Mouse (Mus musculus): ENCODE data around the gene Parp16. TPM values are rescaled to one million over a fixed set of nuclear protein-coding genes. Genes with fewer than 3 reads are reported as not detected.
A peak's percentile ranks its signal among the peaks of the same experiment; 100 is the strongest.

Gene Parp16
- polyA plus RNA-seq, 1 experiment from 2014 or later, result 6.9 TPM

- Histone ChIP-seq H3K4me2 (ENCODE audit: low read depth, low read length) (no peak overlapping the region), H3K4me3 (ENCODE audit: low read depth, low read length) (no peak overlapping the region), H3K9ac (ENCODE audit: low read depth, low read length) (no peak overlapping the region), H3K4me1 (ENCODE audit: control insufficient read depth, insufficient read depth, low read length) (peaks cover 19% of the 10 kb centered on the region), H3K36me3 (ENCODE audit: control insufficient read depth, insufficient read depth, low read length) (no peaks in the 10 kb centered on the region), H3K27me3 (replicated peaks; ENCODE audit: control insufficient read depth, insufficient read depth, low read length) (peaks cover 33% of the 10 kb centered on the region), H3K9me3 (ENCODE audit: control insufficient read depth, low read length) (no peaks in the 10 kb centered on the region), H3K27ac (replicated peaks; ENCODE audit: low read depth, low read length) (no peak overlapping the region)
- 50% methylated on average over 4 of the region's 4 CpGs for WGBS
- ATAC-seq (ENCODE audit: low read depth) (no peak), DNase-seq (ENCODE audit: low spot score) (no peak)
Observed at GRCm38 (mm10) chr9:65161188-65161587, 34.0 kb upstream of the Parp16 start.

DNA sequence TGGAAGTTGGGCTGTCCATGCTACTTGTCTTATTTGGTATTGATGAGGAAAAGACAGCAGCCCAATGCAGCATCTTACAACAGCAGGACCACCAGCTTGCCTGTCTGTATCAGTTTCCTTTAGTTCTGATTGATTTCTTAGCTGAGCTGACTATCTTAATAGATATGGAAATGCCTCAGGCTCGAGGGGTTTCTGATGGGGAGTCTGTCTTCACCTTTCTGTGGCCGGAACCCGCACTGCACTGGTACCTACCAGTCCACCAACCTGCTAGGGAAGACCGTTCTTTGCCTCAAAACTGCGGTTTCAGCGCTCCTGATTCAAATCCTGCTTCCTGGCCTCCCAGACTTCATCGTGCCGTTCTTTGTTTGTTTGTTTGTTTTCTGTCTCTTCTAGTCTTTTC is 33.3 kb upstream of the Parp16 start:
- 26% methylated on average over 8 of the region's 8 CpGs for WGBS
- H3K4me1 ChIP-seq (ENCODE audit: control insufficient read depth, insufficient read depth, low read length), result peaks cover 12% of the 10 kb centered on the region
- ATAC-seq (ENCODE audit: low read depth) (no peak), DNase-seq (ENCODE audit: low spot score) (no peak)
- no peak overlapping the region for H3K9ac ChIP-seq (ENCODE audit: low read depth, low read length)
- H3K27me3 ChIP-seq (replicated peaks; ENCODE audit: control insufficient read depth, insufficient read depth, low read length), result peaks cover 33% of the 10 kb centered on the region
- no peak overlapping the region for H3K27ac ChIP-seq (replicated peaks; ENCODE audit: low read depth, low read length)
- H3K4me2 ChIP-seq (ENCODE audit: low read depth, low read length), result no peak overlapping the region
- H3K9me3 ChIP-seq (ENCODE audit: control insufficient read depth, low read length), result no peaks in the 10 kb centered on the region
- H3K4me3 ChIP-seq (ENCODE audit: low read depth, low read length), result no peak overlapping the region
- H3K36me3 ChIP-seq (ENCODE audit: control insufficient read depth, insufficient read depth, low read length), result no peaks in the 10 kb centered on the region

GRCm38 (mm10) chr9:65162711-65163639 is 32.2 kb upstream of the Parp16 start:
- Histone ChIP-seq H3K4me1 (ENCODE audit: control insufficient read depth, insufficient read depth, low read length) (peaks cover 4% of the 10 kb centered on the region; the same call in 1 of the 2 replicates), H3K27ac (replicated peaks; ENCODE audit: low read depth, low read length) (no peak overlapping the region), H3K36me3 (ENCODE audit: control insufficient read depth, insufficient read depth, low read length) (no peaks in the 10 kb centered on the region), H3K9me3 (ENCODE audit: control insufficient read depth, low read length) (no peaks in the 10 kb centered on the region), H3K4me2 (ENCODE audit: low read depth, low read length) (peak overlapping the region; percentile 95), H3K4me3 (ENCODE audit: low read depth, low read length) (peak overlapping the region; percentile 50), H3K9ac (ENCODE audit: low read depth, low read length) (peak overlapping the region; percentile 58), H3K27me3 (replicated peaks; ENCODE audit: control insufficient read depth, insufficient read depth, low read length) (peaks cover 33% of the 10 kb centered on the region)
- ATAC-seq (ENCODE audit: low read depth) (peak; percentile 62; the same call in 1 of the 2 replicates), DNase-seq (ENCODE audit: low spot score) (no peak)
- 1% methylated on average over 30 of the region's 69 CpGs for WGBS

GRCm38 (mm10) chr9:65164870-65165269 is 30.3 kb upstream of the Parp16 start:
- DNase-seq (ENCODE audit: low spot score) (no peak), ATAC-seq (ENCODE audit: low read depth) (no peak)
- Histone ChIP-seq H3K4me3 (ENCODE audit: low read depth, low read length) (no peak overlapping the region), H3K9me3 (ENCODE audit: control insufficient read depth, low read length) (no peaks in the 10 kb centered on the region), H3K4me2 (ENCODE audit: low read depth, low read length) (no peak overlapping the region), H3K27ac (replicated peaks; ENCODE audit: low read depth, low read length) (no peak overlapping the region), H3K36me3 (ENCODE audit: control insufficient read depth, insufficient read depth, low read length) (no peaks in the 10 kb centered on the region), H3K4me1 (ENCODE audit: control insufficient read depth, insufficient read depth, low read length) (peaks cover 8% of the 10 kb centered on the region), H3K9ac (ENCODE audit: low read depth, low read length) (no peak overlapping the region), H3K27me3 (replicated peaks; ENCODE audit: control insufficient read depth, insufficient read depth, low read length) (peaks cover 33% of the 10 kb centered on the region)
- 23% methylated on average over 1 of the region's 1 CpGs for WGBS

DNA sequence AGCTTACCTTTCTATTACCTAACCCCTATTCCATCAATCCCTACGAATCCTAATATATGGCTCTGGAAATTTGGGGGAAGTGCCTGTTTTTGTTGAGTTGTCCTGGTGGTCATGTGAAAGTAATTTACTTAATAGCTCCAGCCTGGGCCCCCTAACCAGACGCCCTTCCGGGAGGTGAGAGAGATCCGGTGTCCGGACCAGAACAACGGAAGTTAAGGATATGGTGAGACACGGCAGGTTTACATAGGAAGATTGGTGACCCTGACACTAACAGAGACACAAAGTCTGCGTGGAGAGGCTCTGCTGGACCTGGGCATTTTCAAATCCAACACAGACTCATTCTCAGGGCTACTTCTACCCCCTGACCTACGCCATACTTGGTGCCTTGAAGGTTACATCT is 28.8 kb upstream of the Parp16 start:
- no peak overlapping the region for H3K9ac ChIP-seq (ENCODE audit: low read depth, low read length)
- H3K27me3 ChIP-seq (replicated peaks; ENCODE audit: control insufficient read depth, insufficient read depth, low read length), result peaks cover 28% of the 10 kb centered on the region
- DNase-seq (ENCODE audit: low spot score) (no peak), ATAC-seq (ENCODE audit: low read depth) (no peak)
- WGBS, result 29% methylated on average over 9 of the region's 9 CpGs
- H3K27ac ChIP-seq (replicated peaks; ENCODE audit: low read depth, low read length), result no peak overlapping the region
- H3K4me2 ChIP-seq (ENCODE audit: low read depth, low read length), result no peak overlapping the region
- no peak overlapping the region for H3K4me3 ChIP-seq (ENCODE audit: low read depth, low read length)
- peaks cover 8% of the 10 kb centered on the region for H3K4me1 ChIP-seq (ENCODE audit: control insufficient read depth, insufficient read depth, low read length)
- no peaks in the 10 kb centered on the region for H3K36me3 ChIP-seq (ENCODE audit: control insufficient read depth, insufficient read depth, low read length)
- no peaks in the 10 kb centered on the region for H3K9me3 ChIP-seq (ENCODE audit: control insufficient read depth, low read length)

DNA sequence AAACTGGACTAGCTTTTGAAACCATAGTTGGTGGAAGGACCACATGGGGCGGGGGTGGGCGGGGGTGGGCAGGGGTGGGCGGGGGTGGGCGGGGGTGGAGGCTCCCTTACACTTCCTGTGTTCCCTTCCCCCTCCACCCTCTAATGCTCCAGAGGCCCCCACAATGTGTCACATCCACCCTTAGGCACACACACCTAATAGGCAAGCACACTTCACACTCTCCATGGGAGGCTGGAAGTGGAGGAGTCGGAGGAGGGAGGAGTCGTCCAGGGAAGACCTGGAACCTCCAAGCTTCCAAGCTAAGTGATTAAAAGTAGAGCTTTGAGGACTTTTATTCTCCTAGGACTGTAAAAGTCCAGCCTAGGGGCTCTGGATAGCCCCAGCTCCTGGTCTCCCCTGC is 26.6 kb upstream of the Parp16 start:
- no peak overlapping the region for H3K4me2 ChIP-seq (ENCODE audit: low read depth, low read length)
- no peak overlapping the region for H3K27ac ChIP-seq (replicated peaks; ENCODE audit: low read depth, low read length)
- DNase-seq (ENCODE audit: low spot score) (no peak), ATAC-seq (ENCODE audit: low read depth) (no peak)
- WGBS, result 53% methylated on average over 2 of the region's 6 CpGs
- H3K36me3 ChIP-seq (ENCODE audit: control insufficient read depth, insufficient read depth, low read length), result no peaks in the 10 kb centered on the region
- H3K4me1 ChIP-seq (ENCODE audit: control insufficient read depth, insufficient read depth, low read length), result peaks cover 4% of the 10 kb centered on the region; the same call in 1 of the 2 replicates
- H3K9me3 ChIP-seq (ENCODE audit: control insufficient read depth, low read length), result no peaks in the 10 kb centered on the region
- H3K27me3 ChIP-seq (replicated peaks; ENCODE audit: control insufficient read depth, insufficient read depth, low read length), result peaks cover 7% of the 10 kb centered on the region; the same call in 1 of the 2 replicates
- H3K9ac ChIP-seq (ENCODE audit: low read depth, low read length), result no peak overlapping the region
- no peak overlapping the region for H3K4me3 ChIP-seq (ENCODE audit: low read depth, low read length)

GRCm38 (mm10) chr9:65168952-65169351 is 26.2 kb upstream of the Parp16 start:
- ATAC-seq (ENCODE audit: low read depth) (no peak), DNase-seq (ENCODE audit: low spot score) (no peak)
- Histone ChIP-seq H3K4me2 (ENCODE audit: low read depth, low read length) (no peak overlapping the region), H3K4me1 (ENCODE audit: control insufficient read depth, insufficient read depth, low read length) (peaks cover 4% of the 10 kb centered on the region; the same call in 1 of the 2 replicates), H3K36me3 (ENCODE audit: control insufficient read depth, insufficient read depth, low read length) (no peaks in the 10 kb centered on the region), H3K4me3 (ENCODE audit: low read depth, low read length) (no peak overlapping the region), H3K9ac (ENCODE audit: low read depth, low read length) (no peak overlapping the region), H3K27ac (replicated peaks; ENCODE audit: low read depth, low read length) (no peak overlapping the region), H3K9me3 (ENCODE audit: control insufficient read depth, low read length) (no peaks in the 10 kb centered on the region), H3K27me3 (replicated peaks; ENCODE audit: control insufficient read depth, insufficient read depth, low read length) (0 out of 2 replicates have a peak, but pooled peaks cover 3% of the 10 kb centered on the region)
- 61% methylated on average over 3 of the region's 4 CpGs for WGBS

- H3K4me1 ChIP-seq (ENCODE audit: control insufficient read depth, insufficient read depth, low read length), result peaks cover 16% of the 10 kb centered on the region
- H3K9me3 ChIP-seq (ENCODE audit: control insufficient read depth, low read length), result no peaks in the 10 kb centered on the region
- DNase-seq (ENCODE audit: low spot score), result no peak
- 36% methylated on average over 9 of the region's 9 CpGs for WGBS
- no peak overlapping the region for H3K27ac ChIP-seq (replicated peaks; ENCODE audit: low read depth, low read length)
- H3K4me3 ChIP-seq (ENCODE audit: low read depth, low read length), result no peak overlapping the region
- no peak for ATAC-seq (ENCODE audit: low read depth)
- H3K4me2 ChIP-seq (ENCODE audit: low read depth, low read length), result no peak overlapping the region
- H3K36me3 ChIP-seq (ENCODE audit: control insufficient read depth, insufficient read depth, low read length), result no peaks in the 10 kb centered on the region
- H3K27me3 ChIP-seq (replicated peaks; ENCODE audit: control insufficient read depth, insufficient read depth, low read length), result no peaks in the 10 kb centered on the region
- no peak overlapping the region for H3K9ac ChIP-seq (ENCODE audit: low read depth, low read length)
Observed at GRCm38 (mm10) chr9:65172654-65173053, 22.5 kb upstream of the Parp16 start.

Measured in embryonic facial prominence, embryonic 14.5 days (tissue).